Mouse (Mus musculus) frontal cortex, postnatal 10 days (tissue): Measurements from ENCODE around the gene Cemip.
A peak's percentile ranks its signal among the peaks of the same experiment; 100 is the strongest.
"Not testable (repeated sequence)": the region's sequence is repeated elsewhere in the genome, so short reads cannot be mapped to it uniquely, and the experiment has no call there.

Experiments
- DNase-seq, 2 experiments: peaks; one replicate each; pipeline ENCODE4 v3.0.0; 2022; ENCODE audit warnings: low spot score in 2 of 2, mixed read lengths in 1 of 2

Gene Cemip

GRCm38 (mm10) chr7:83892333-83892669, 194.0 kb downstream of the Cemip start:
- DNase-seq, result no peak

DNA sequence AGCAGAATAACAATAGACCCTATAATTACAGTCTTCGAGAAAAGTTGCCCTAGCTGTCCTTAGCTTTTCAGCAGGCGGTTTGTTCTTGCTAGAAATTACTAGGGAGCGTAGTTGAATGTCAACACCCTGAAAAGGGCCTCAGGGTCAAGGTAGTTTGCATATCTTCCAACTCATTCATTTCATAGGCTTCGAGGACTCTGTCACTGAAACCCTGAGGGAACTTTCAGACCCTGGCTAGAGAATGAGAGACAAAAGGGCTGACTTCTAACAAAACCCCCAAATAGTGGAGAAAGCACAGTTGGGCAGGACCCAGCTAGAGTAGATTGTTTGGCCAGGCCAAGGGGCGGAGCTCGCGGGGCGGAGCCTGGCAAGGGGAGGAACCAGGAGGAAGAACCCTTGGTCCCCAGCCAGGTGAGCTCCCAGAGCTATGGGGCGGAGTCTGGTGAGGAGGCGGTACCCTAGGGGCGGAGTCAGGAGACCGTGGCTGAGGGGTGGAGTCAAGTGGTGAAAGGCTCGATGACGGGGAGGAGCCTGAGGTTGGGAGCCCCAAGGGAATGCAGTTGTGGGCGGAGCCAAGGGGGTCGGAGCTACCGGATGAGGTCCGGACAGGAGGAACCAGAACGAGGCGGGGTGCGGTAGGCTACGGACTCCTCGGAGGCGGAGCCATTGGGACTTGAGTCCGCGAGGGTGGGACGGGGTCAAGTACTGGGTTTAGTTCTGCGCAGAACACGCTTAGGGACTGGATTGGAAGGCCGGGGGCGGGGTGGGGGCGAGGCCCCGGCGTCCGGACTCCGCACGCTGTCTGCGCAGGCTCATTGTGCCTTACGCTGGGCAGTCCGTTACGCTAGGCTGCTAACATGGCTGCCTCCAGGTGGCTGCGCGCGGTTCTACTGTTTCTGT, 194.6 kb downstream of the Cemip start:
- DNase-seq, result peak; percentile 97

GRCm38 (mm10) chr7:83889946-83890345, 196.4 kb downstream of the Cemip start:
- DNase-seq, result not testable (repeated sequence)

DNA sequence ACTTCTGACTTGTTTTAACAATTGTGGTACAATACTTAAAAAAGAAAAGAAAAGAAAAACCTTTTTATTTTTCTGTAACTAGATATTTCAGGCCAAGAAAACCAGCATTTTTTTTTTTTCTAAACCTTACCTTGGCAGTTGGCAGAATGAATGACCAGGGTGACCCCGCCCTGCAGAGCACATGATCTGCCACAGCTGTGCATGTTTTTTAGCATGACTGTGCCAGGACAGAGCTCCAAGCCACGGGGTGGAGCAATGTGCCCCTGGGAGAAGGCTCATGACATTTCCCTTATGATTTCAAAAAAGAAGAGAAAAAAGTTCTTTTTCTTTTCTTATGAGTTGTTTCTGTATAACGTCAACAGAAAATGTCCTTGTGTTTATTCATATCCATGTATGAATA, 196.9 kb downstream of the Cemip start:
- no peak for DNase-seq

GRCm38 (mm10) chr7:83886366-83887129, 199.8 kb downstream of the Cemip start:
- no peak for DNase-seq

GRCm38 (mm10) chr7:83885835-83886234, 200.5 kb downstream of the Cemip start:
- no peak for DNase-seq

DNA sequence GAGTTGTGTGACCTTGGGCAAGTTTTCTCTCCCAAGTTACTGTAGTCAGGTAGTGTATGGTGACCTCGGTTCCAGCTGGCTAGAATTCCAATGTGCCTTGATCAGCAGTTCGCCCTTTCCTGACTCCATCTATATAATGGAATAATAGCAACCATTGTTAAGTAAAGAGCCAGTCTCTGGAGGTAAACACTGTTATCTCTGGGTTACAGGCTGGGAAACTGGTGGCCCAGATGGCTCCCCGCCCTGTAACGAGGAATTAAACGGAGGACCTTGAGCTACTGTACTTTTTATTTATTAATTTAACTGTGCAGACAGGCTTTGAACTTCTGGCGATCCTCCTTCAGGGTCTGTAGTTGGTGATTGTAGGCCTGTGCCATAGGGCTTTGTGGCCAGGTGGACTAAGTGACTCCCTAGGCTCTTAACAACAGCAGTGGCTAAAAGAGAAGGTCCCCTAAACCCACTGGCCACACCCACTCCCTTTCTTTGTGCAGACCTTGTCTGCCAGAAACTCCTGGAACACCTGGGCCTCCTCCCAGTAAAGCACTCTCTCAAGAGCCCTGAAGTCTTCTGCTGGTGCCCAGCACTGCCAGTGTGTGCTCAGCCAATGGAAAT, 201.3 kb downstream of the Cemip start:
- no peak for DNase-seq

DNA sequence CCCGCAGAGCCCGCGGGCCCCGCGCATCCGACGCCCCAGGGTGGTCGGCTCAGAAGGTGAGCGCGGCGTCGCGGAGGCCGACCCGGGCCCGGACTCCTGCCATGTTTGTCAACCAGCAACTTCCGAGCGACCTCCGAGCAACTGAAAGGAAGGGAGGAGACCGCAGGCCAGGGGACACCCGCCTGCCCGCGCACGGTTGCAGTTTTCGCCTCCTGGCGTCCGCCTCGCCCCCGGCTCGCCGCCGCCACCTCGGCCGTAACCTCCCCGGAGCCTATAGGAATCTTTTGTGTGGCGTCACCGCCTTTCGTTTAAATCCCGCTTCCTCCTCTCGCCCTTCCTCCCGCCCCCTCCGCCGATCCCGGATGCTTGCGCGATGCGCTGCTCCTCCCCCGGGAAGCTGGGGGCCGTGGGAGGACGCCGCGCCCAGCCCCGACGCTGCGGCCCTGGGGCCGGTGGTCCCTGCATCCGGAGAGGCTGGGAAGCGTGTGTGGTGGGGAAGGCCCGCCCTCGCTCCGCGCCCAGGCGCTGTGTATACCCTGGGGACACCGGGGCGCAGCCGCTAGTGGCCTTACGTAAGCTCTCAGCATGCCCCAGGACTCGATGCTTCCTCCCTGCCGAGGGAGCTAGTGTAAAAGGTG, 202.2 kb downstream of the Cemip start, which contains the start of the genes Tlnrd1 and Mesd:
Gene Tlnrd1, minus strand, starts transcription at position 285 of the 638 bp plus-strand sequence.
Gene Mesd, plus strand, starts transcription at position 446 of the 638 bp plus-strand sequence.
- DNase-seq, result peak; percentile 85 to 90

DNA sequence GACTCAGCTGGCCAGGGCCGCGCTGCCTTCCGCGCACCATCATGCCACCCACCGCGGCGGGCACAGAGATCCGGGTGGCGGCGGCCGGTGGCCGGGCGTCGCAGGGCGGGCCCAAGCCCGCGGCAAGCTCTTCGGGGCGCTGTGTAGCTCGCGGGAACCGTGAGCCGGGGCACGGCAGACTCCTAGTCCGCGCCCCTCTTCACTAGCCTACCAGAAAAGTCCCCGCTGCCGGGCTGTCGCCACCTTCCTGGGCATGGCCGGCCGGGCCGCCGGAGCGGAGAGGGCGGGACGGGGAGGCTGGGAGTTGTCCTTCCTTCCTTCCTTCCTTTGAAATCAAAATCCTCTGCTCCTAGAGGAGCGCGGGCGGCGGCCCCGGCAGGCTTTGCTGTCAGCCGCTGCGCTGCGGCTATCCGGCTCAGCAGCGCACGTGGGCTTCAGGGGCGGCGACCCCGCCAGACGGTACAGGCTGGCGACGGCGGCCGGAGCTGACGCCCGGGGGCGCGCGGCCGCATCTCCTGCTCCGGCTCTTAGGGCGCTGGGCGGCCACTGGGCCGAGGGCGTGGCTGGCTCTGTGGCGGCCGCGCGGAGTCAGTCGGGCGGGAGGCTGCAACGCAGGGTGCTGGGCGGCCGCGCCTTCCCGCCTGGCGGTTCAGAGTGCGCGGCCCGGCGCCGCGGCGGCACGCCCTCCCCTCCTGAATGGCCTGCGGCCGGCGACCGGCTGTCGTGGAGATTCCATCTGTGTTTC, 202.9 kb downstream of the Cemip start:
- peak; percentile 41 to 65 for DNase-seq
